Mouse (Mus musculus) ES-E14 (cell line): ENCODE results near the gene Mpeg1.

Experiments
- CHD2 ChIP-seq: IDR thresholded peaks from 2 replicates; pipeline ENCODE4 v1.6.1; 2014; ENCODE audit warnings: mild to moderate bottlenecking, low read depth, low read length, inconsistent platforms
- HCFC1 ChIP-seq: IDR thresholded peaks from 2 replicates; pipeline ENCODE4 v1.6.1; 2012; ENCODE audit warnings: low read length, inconsistent platforms, borderline replicate concordance; ENCODE audit not compliant: insufficient read depth
- MAFK ChIP-seq: IDR thresholded peaks from 2 replicates; pipeline ENCODE4 v1.6.1; 2014; ENCODE audit warnings: mild to moderate bottlenecking, low read depth, low read length, inconsistent platforms; ENCODE audit not compliant: insufficient read depth
- ZC3H11A ChIP-seq: IDR thresholded peaks from 2 replicates; pipeline ENCODE4 v1.6.1; 2012; ENCODE audit warnings: low read depth, mild to moderate bottlenecking, inconsistent platforms, low read length, borderline replicate concordance
- ZNF384 ChIP-seq: IDR thresholded peaks from 2 replicates; pipeline ENCODE4 v1.6.1; 2012; ENCODE audit warnings: low read depth, low read length, inconsistent platforms

GRCm38 (mm10) chr19:12488205-12488966 lies 27.8 kb downstream of the Mpeg1 start:
- TF ChIP-seq ZC3H11A = 0 out of 2 replicates have a peak, but pooled peaks have one; percentile 15
- no peak for TF ChIP-seq MAFK
- TF ChIP-seq ZNF384 = no peak
- no peak for TF ChIP-seq HCFC1
- no peak for TF ChIP-seq CHD2
